Mouse (Mus musculus): ENCODE measurements around the gene Gm20388.

GRCm38 (mm10) chr8:120813028-120813427 is 902.4 kb downstream of the Gm20388 start:
- TF ChIP-seq EP300 (IDR thresholded peaks at IDR 0.05; ENCODE audit: low read depth) (no peak), CTCF (IDR thresholded peaks at IDR 0.05; ENCODE audit: low read depth) (no peak)
